Mouse (Mus musculus) limb, embryonic 13.5 days (tissue): Measurements from ENCODE around the gene Spata31d1a. TPM values are rescaled to one million over a fixed set of nuclear protein-coding genes. Genes with fewer than 3 reads are reported as not detected.
A peak's percentile ranks its signal among the peaks of the same experiment; 100 is the strongest.

Experiments used
- ATAC-seq: fragments of 200-750 bp; cut with Nextera tagmentation; 2 replicates; pipeline ENCODE4 v1.8.0; 2017; ENCODE audit warnings: low read depth, moderate number of reproducible peaks, moderate TSS enrichment; ENCODE audit not compliant: low FRiP score
- H3K27ac ChIP-seq: fragments of 300-500 bp; sonication (generic); 2 replicates; pipeline ENCODE4 v1.5.1; 2015; ENCODE audit warnings: inconsistent platforms, mild to moderate bottlenecking, moderate library complexity
- H3K27me3 ChIP-seq: fragments of 300-500 bp; sonication (generic); 2 replicates; pipeline ENCODE4 v1.6.1; 2015; ENCODE audit warnings: mild to moderate bottlenecking, inconsistent platforms
- H3K36me3 ChIP-seq: fragments of 300-500 bp; sonication (generic); 2 replicates; pipeline ENCODE4 v1.6.1; 2015; ENCODE audit warnings: inconsistent platforms, mild to moderate bottlenecking, moderate library complexity
- H3K4me1 ChIP-seq: fragments of 300-500 bp; sonication (generic); 2 replicates; pipeline ENCODE4 v1.6.1; 2015; ENCODE audit warnings: inconsistent platforms
- H3K4me2 ChIP-seq: fragments of 300-500 bp; sonication (generic); replicated peaks from 2 replicates; pipeline ENCODE4 v1.6.1; 2015; ENCODE audit warnings: inconsistent platforms, mild to moderate bottlenecking, moderate library complexity
- H3K4me3 ChIP-seq: fragments of 300-500 bp; sonication (generic); 2 replicates; pipeline ENCODE4 v1.5.1; 2015; ENCODE audit warnings: moderate library complexity, mild to moderate bottlenecking, inconsistent platforms
- H3K9ac ChIP-seq: fragments of 300-500 bp; sonication (generic); 2 replicates; pipeline ENCODE4 v1.6.1; 2015; ENCODE audit warnings: mild to moderate bottlenecking, inconsistent platforms
- H3K9me3 ChIP-seq: fragments of 300-500 bp; sonication (generic); 2 replicates; pipeline ENCODE4 v1.6.1; 2016; ENCODE audit warnings: inconsistent platforms
- WGBS: fragments of 180-500 bp; shearing (Covaris S2); methylation state at CpG from one replicate; pipeline ENCODE4 v1.1.7; 2015; 5-methylcytosine and 5-hydroxymethylcytosine counted together
- polyA plus RNA-seq: library from polyadenylated mRNA; unstranded; fragments of >200 nt; fragmentation: Nextera tagmentation; extraction: Ambion mirVana; gene quantifications from 2 replicates; pipeline ENCODE4 v1.2.1, GENCODE M21; 2015

Spata31d1a gene
- polyA plus RNA-seq, 1 experiment from 2014 or later = not detected

GRCm38 (mm10) chr13:59661387-59661786, 48.7 kb downstream of the Spata31d1a start:
- H3K4me3 ChIP-seq = no peak overlapping the region
- WGBS = 92% methylated on average over 8 of the region's 8 CpGs
- H3K36me3 ChIP-seq = peaks cover 67% of the 10 kb centered on the region
- no peak overlapping the region for H3K27ac ChIP-seq
- H3K9me3 ChIP-seq = no peaks in the 10 kb centered on the region
- ATAC-seq = no peak
- H3K27me3 ChIP-seq = no peaks in the 10 kb centered on the region
- no peak overlapping the region for H3K4me2 ChIP-seq
- peaks cover 5% of the 10 kb centered on the region for H3K4me1 ChIP-seq
- no peak overlapping the region for H3K9ac ChIP-seq

- H3K4me2 ChIP-seq = no peak overlapping the region
- no peak overlapping the region for H3K9ac ChIP-seq
- H3K9me3 ChIP-seq = no peaks in the 10 kb centered on the region
- no peak overlapping the region for H3K4me3 ChIP-seq
- H3K36me3 ChIP-seq = peaks cover 61% of the 10 kb centered on the region
- 96% methylated on average over 3 of the region's 3 CpGs for WGBS
- peaks cover 7% of the 10 kb centered on the region for H3K4me1 ChIP-seq
- no peaks in the 10 kb centered on the region for H3K27me3 ChIP-seq
- ATAC-seq = no peak
- no peak overlapping the region for H3K27ac ChIP-seq
Observed at GRCm38 (mm10) chr13:59660371-59660770, 49.8 kb downstream of the Spata31d1a start.

- WGBS = 80% methylated on average over 5 of the region's 5 CpGs
- Histone ChIP-seq H3K4me1 (peaks cover 9% of the 10 kb centered on the region), H3K36me3 (peaks cover 38% of the 10 kb centered on the region), H3K27me3 (no peaks in the 10 kb centered on the region), H3K27ac (no peak overlapping the region), H3K9ac (no peak overlapping the region), H3K4me2 (no peak overlapping the region), H3K9me3 (no peaks in the 10 kb centered on the region), H3K4me3 (no peak overlapping the region)
- ATAC-seq = no peak
Observed at GRCm38 (mm10) chr13:59657781-59658180, 52.3 kb downstream of the Spata31d1a start.

- Histone ChIP-seq H3K9me3 (no peaks in the 10 kb centered on the region), H3K4me1 (peaks cover 9% of the 10 kb centered on the region), H3K9ac (no peak overlapping the region), H3K36me3 (peaks cover 31% of the 10 kb centered on the region), H3K4me2 (no peak overlapping the region), H3K4me3 (no peak overlapping the region), H3K27me3 (no peaks in the 10 kb centered on the region), H3K27ac (no peak overlapping the region)
- 67% methylated on average over 4 of the region's 4 CpGs for WGBS
- ATAC-seq = no peak
Observed at GRCm38 (mm10) chr13:59656975-59657388, 53.1 kb downstream of the Spata31d1a start.

- no peak overlapping the region for H3K4me3 ChIP-seq
- H3K27ac ChIP-seq = no peak overlapping the region
- peaks cover 27% of the 10 kb centered on the region for H3K36me3 ChIP-seq
- no peak for ATAC-seq
- no peaks in the 10 kb centered on the region for H3K9me3 ChIP-seq
- H3K4me1 ChIP-seq = peaks cover 9% of the 10 kb centered on the region
- WGBS = 51% methylated on average over 10 of the region's 10 CpGs
- H3K27me3 ChIP-seq = no peaks in the 10 kb centered on the region
- no peak overlapping the region for H3K9ac ChIP-seq
- no peak overlapping the region for H3K4me2 ChIP-seq
Observed at GRCm38 (mm10) chr13:59656316-59656832, 53.8 kb downstream of the Spata31d1a start.

- H3K27ac ChIP-seq = no peak overlapping the region
- H3K9me3 ChIP-seq = no peaks in the 10 kb centered on the region
- H3K36me3 ChIP-seq = peaks cover 25% of the 10 kb centered on the region
- ATAC-seq = no peak
- no peaks in the 10 kb centered on the region for H3K27me3 ChIP-seq
- H3K4me1 ChIP-seq = peaks cover 9% of the 10 kb centered on the region
- no peak overlapping the region for H3K9ac ChIP-seq
- H3K4me2 ChIP-seq = no peak overlapping the region
- H3K4me3 ChIP-seq = no peak overlapping the region
- WGBS = 90% methylated on average over 15 of the region's 15 CpGs
Observed at GRCm38 (mm10) chr13:59655718-59656315, 54.3 kb downstream of the Spata31d1a start.

- no peaks in the 10 kb centered on the region for H3K9me3 ChIP-seq
- no peaks in the 10 kb centered on the region for H3K27me3 ChIP-seq
- H3K36me3 ChIP-seq = peaks cover 24% of the 10 kb centered on the region
- WGBS = 87% methylated on average over 5 of the region's 5 CpGs
- no peak overlapping the region for H3K27ac ChIP-seq
- no peak overlapping the region for H3K4me2 ChIP-seq
- no peak overlapping the region for H3K9ac ChIP-seq
- H3K4me1 ChIP-seq = peaks cover 9% of the 10 kb centered on the region
- H3K4me3 ChIP-seq = no peak overlapping the region
- ATAC-seq = no peak
Observed at GRCm38 (mm10) chr13:59654465-59654864, 55.7 kb downstream of the Spata31d1a start.

GRCm38 (mm10) chr13:59653136-59653535, 57.0 kb downstream of the Spata31d1a start:
- Histone ChIP-seq H3K4me1 (peaks cover 9% of the 10 kb centered on the region), H3K36me3 (peaks cover 29% of the 10 kb centered on the region), H3K4me2 (no peak overlapping the region), H3K4me3 (no peak overlapping the region), H3K27ac (peak overlapping the region; percentile 49; the same call in 1 of the 2 replicates), H3K27me3 (no peaks in the 10 kb centered on the region), H3K9me3 (no peaks in the 10 kb centered on the region), H3K9ac (no peak overlapping the region)
- ATAC-seq = no peak
- 69% methylated on average over 3 of the region's 3 CpGs for WGBS

GRCm38 (mm10) chr13:59652651-59653050, 57.5 kb downstream of the Spata31d1a start:
- Histone ChIP-seq H3K36me3 (peaks cover 29% of the 10 kb centered on the region), H3K4me3 (no peak overlapping the region), H3K9ac (no peak overlapping the region), H3K4me2 (no peak overlapping the region), H3K27me3 (no peaks in the 10 kb centered on the region), H3K9me3 (no peaks in the 10 kb centered on the region), H3K4me1 (peaks cover 9% of the 10 kb centered on the region), H3K27ac (peak overlapping the region; percentile 49; the same call in 1 of the 2 replicates)
- WGBS = 62% methylated on average over 5 of the region's 5 CpGs
- ATAC-seq = no peak

Other genes with a start within 250 kb of the Spata31d1a start
- gene Agtpbp1, start 125.1 kb downstream of the Spata31d1a start, polyA plus RNA-seq = 12.1 and 12.4 TPM in 2 replicates
- gene Naa35, start 125.1 kb downstream of the Spata31d1a start, polyA plus RNA-seq = 116 and 120 TPM in 2 replicates
- gene Golm1, start 34.5 kb downstream of the Spata31d1a start, polyA plus RNA-seq = 48.0 and 50.7 TPM in 2 replicates
- not detected in 2 replicates for gene 4921517D22Rik, start 16.2 kb downstream of the Spata31d1a start, polyA plus RNA-seq
- gene Spata31d1b, start 2.0 kb upstream of the Spata31d1a start, polyA plus RNA-seq = not detected in 2 replicates
- not detected in 2 replicates for gene Spata31d1d, start 21.4 kb upstream of the Spata31d1a start, polyA plus RNA-seq
- 0.06 TPM in 1 of 2 replicates, not detected in the other for gene 1700014D04Rik, start 36.4 kb upstream of the Spata31d1a start, polyA plus RNA-seq
- 111 and 116 TPM in 2 replicates for gene Isca1, start 59.5 kb upstream of the Spata31d1a start, polyA plus RNA-seq
- not detected in 2 replicates for gene Gm49354, start 71.9 kb upstream of the Spata31d1a start, polyA plus RNA-seq
- gene Tut7, start 112.8 kb upstream of the Spata31d1a start, polyA plus RNA-seq = 56.4 and 57.4 TPM in 2 replicates